ENCODE assay signal across 8 mouse cellular contexts in the genomic region with DNA sequence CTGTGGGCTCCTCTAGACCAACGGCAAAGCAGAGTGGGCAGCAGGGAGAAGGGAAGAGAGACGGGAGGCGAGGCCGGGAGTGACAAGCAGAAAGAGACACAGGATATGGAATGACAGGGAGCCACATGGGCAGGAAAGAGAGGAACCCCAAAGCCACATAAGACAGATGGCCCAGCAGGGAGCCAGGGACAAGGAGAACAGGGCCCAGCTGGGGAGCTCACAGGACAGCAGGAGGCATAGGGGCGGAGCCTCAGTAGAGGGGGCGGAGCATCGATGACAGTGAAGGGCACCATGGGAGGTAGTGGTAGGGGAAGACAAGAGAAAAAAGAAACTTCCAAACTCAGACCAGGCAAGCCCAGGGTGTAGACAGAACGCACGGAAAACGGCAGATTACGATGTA. TPM values are rescaled to one million over a fixed set of nuclear protein-coding genes. Genes with fewer than 3 reads are reported as not detected.
DNase-seq lines count a peak whose midpoint lies in the region; ATAC-seq and TF ChIP-seq lines count a peak whose summit lies in the region.

No protein-coding gene starts in this region.

- no peaks in the 10 kb centered on the region for H3K9me3 ChIP-seq in kidney, embryonic 15.5 days (replicated peaks)
- no peaks in the 10 kb centered on the region for H3K9me3 ChIP-seq in forebrain, embryonic 14.5 days (replicated peaks; ENCODE audit: control insufficient read depth, low read length)
- H3K9me3 ChIP-seq in liver, embryonic 12.5 days (replicated peaks) = no peaks in the 10 kb centered on the region

- H3K4me1 ChIP-seq in kidney, embryonic 15.5 days = peaks cover 46% of the 10 kb centered on the region
- H3K4me1 ChIP-seq in bone marrow macrophage, adult 2 months (ENCODE audit: control insufficient read depth, insufficient read depth, low read length) = peaks cover 22% of the 10 kb centered on the region
- peaks cover 2% of the 10 kb centered on the region; the same call in 1 of the 2 replicates for H3K4me1 ChIP-seq in forebrain, embryonic 14.5 days (ENCODE audit: control insufficient read depth, insufficient read depth, low read length)
- peaks cover 36% of the 10 kb centered on the region for H3K4me1 ChIP-seq in liver, embryonic 12.5 days

- no peaks in the 10 kb centered on the region for H3K27me3 ChIP-seq in kidney, embryonic 15.5 days
- no peaks in the 10 kb centered on the region for H3K27me3 ChIP-seq in forebrain, embryonic 14.5 days (replicated peaks; ENCODE audit: control insufficient read depth, insufficient read depth, low read length)
- H3K27me3 ChIP-seq in liver, embryonic 12.5 days (replicated peaks) = 0 out of 2 replicates have a peak, but pooled peaks cover 7% of the 10 kb centered on the region

- TF ChIP-seq CTCF in bone marrow macrophage, adult 2 months (IDR thresholded peaks at IDR 0.05; ENCODE audit: low read depth, low read length) = no peak

- no peak overlapping the region for H3K4me3 ChIP-seq in kidney, embryonic 15.5 days (replicated peaks)
- peak overlapping the region; percentile 3; the same call in 1 of the 2 replicates for H3K4me3 ChIP-seq in bone marrow macrophage, adult 2 months (ENCODE audit: insufficient read depth, low read length)
- no peak overlapping the region for H3K4me3 ChIP-seq in forebrain, embryonic 14.5 days (ENCODE audit: low read depth, low read length)
- 0 out of 2 replicates have a peak overlapping the region, but pooled peaks have one; percentile 1 for H3K4me3 ChIP-seq in liver, embryonic 12.5 days

- no peak overlapping the region for H3K9ac ChIP-seq in kidney, embryonic 15.5 days
- no peak overlapping the region for H3K9ac ChIP-seq in forebrain, embryonic 14.5 days (ENCODE audit: low read length)
- 0 out of 2 replicates have a peak overlapping the region, but pooled peaks have one; percentile 3 for H3K9ac ChIP-seq in liver, embryonic 12.5 days

- peak overlapping the region; percentile 63; the same call in 1 of the 2 replicates for H3K27ac ChIP-seq in kidney, embryonic 15.5 days
- peak overlapping the region; percentile 57 for H3K27ac ChIP-seq in bone marrow macrophage, adult 2 months (ENCODE audit: insufficient read depth, low read depth, low read length)
- H3K27ac ChIP-seq in forebrain, embryonic 14.5 days (ENCODE audit: low read depth, low read length) = peak overlapping the region; percentile 59; the same call in 1 of the 2 replicates
- H3K27ac ChIP-seq in liver, embryonic 12.5 days = peak overlapping the region; percentile 77

- 53% methylated on average over 11 of the region's 11 CpGs for WGBS in kidney, embryonic 15.5 days
- 45% methylated on average over 11 of the region's 11 CpGs for WGBS in forebrain, embryonic 14.5 days
- 41% methylated on average over 11 of the region's 11 CpGs for WGBS in liver, embryonic 12.5 days (ENCODE audit: insufficient replicate concordance)

- H3K4me2 ChIP-seq in kidney, embryonic 15.5 days = no peak overlapping the region
- no peak overlapping the region for H3K4me2 ChIP-seq in forebrain, embryonic 14.5 days (ENCODE audit: low read length)
- H3K4me2 ChIP-seq in liver, embryonic 12.5 days = peak overlapping the region; percentile 72

- no peak for DNase-seq in kidney, adult 11 months
- peak; percentile 52 for DNase-seq in forebrain, embryonic 14.5 days (ENCODE audit: low spot score)
- DNase-seq in ovary, postnatal 10 days (ENCODE audit: low spot score) = no peak
- no peak for DNase-seq in right cerebral cortex, postnatal 10 days (ENCODE audit: low spot score in 2 of 2)

- no peak for TF ChIP-seq POLR2A in bone marrow macrophage, adult 2 months (IDR thresholded peaks at IDR 0.05; ENCODE audit: borderline replicate concordance, low read depth, low read length)

- H3K36me3 ChIP-seq in kidney, embryonic 15.5 days = no peaks in the 10 kb centered on the region
- no peaks in the 10 kb centered on the region for H3K36me3 ChIP-seq in forebrain, embryonic 14.5 days (ENCODE audit: control insufficient read depth, insufficient read depth, low read length)
- no peaks in the 10 kb centered on the region for H3K36me3 ChIP-seq in liver, embryonic 12.5 days

- no peak for ATAC-seq in kidney, embryonic 15.5 days (replicated peaks; ENCODE audit: low FRiP score)
- peak; percentile 49 for ATAC-seq in forebrain, embryonic 14.5 days
- no peak for ATAC-seq in liver, embryonic 12.5 days
- ATAC-seq in activated CD4-positive, CD25-positive, alpha-beta regulatory T cell, adult 4 months = no peak

RNA-seq across cellular contexts. Expression of a gene that starts 55.6 kb away (rescaled TPM):
- 7.0 and 7.5 TPM in 2 replicates for polyA plus RNA-seq in kidney, embryonic 15.5 days (2015; fragmentation: Nextera tagmentation; extraction: Ambion mirVana)
- 5.7 and 5.9 TPM in 2 replicates for polyA plus RNA-seq in bone marrow macrophage, adult 2 months (2012; ENCODE audit: insufficient read depth, insufficient read length, missing spikeins)
- polyA plus RNA-seq in forebrain, embryonic 14.5 days (2014; fragmentation: Nextera tagmentation; extraction: Ambion mirVana) = 2.1 and 2.7 TPM in 2 replicates
- polyA plus RNA-seq in liver, embryonic 12.5 days (2016; fragmentation: Nextera tagmentation; extraction: Ambion mirVana) = 1.9 and 2.0 TPM in 2 replicates
- under 1 TPM; 0.24 to 0.60 TPM for polyA plus RNA-seq in activated CD4-positive, CD25-positive, alpha-beta regulatory T cell, adult 4 months (2017; shearing (Covaris generic))

Comparison
In these comparisons a context has a peak if more than half of its experiments do, and no peak if none do; other contexts are left out.
1. H3K4me3 ChIP-seq: peak in bone marrow macrophage, adult 2 months (single experiment) and liver, embryonic 12.5 days (single experiment); none in kidney, embryonic 15.5 days (single experiment) and forebrain, embryonic 14.5 days (single experiment).
2. Peak in every context shown above with its lines, with median percentiles within 50 percentile points of each other: H3K27ac ChIP-seq.